Mouse (Mus musculus) embryonic fibroblast, embryonic 13.5 days (primary cell): ENCODE measurements at regions not wholly inside any gene's neighbourhood (a gene's known extent, or its start where the extent isn't known, plus 50 kb on each side); places are given as distances from the start of the nearest gene placed in this dataset.

Experiments used
- H3K27ac ChIP-seq: 2 replicates; pipeline ENCODE4 v1.5.1; 2012; ENCODE audit warnings: low read length, control low read depth, inconsistent platforms; ENCODE audit not compliant: insufficient read depth
- H3K4me1 ChIP-seq: 2 replicates; pipeline ENCODE4 v1.6.1; 2011; ENCODE audit warnings: low read length; ENCODE audit not compliant: control insufficient read depth, insufficient read depth
- H3K4me3 ChIP-seq: 2 replicates; pipeline ENCODE4 v1.5.1; 2011; ENCODE audit warnings: mild to moderate bottlenecking, control low read depth, low read length; ENCODE audit not compliant: insufficient read depth
- CTCF ChIP-seq: IDR thresholded peaks from 2 replicates; pipeline ENCODE4 v1.5.1; 2011; ENCODE audit warnings: mild to moderate bottlenecking, control low read depth, low read length, moderate library complexity, borderline replicate concordance; ENCODE audit not compliant: insufficient read depth
- POLR2A ChIP-seq: IDR thresholded peaks from 2 replicates; pipeline ENCODE4 v1.6.1; 2011; ENCODE audit warnings: low read depth, mild to moderate bottlenecking, control low read depth, low read length, moderate library complexity

DNA sequence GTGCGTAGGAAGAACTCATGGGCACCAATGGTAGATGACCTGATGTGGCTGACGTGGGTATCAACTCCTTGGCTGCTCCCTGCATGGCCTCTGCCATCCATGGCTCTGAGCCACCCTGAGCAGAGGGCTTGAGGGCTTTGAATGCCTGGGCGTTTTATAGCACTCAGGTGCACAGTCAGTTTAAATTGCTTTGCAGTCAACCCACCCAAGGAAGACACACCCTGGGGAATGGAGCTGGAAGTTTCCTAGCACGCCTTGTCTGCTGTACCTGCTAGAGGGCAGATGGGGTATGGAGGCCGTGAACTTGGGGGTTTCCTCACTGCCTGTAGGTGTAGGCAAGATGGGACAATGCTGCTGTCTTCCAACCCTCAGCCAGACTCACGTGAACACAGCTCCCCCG is 129.8 kb upstream of the Hdac4 start:
- Histone ChIP-seq H3K27ac (no peak overlapping the region), H3K4me1 (no peaks in the 10 kb centered on the region), H3K4me3 (no peak overlapping the region)
- TF ChIP-seq CTCF = no peak
- no peak for TF ChIP-seq POLR2A

- Histone ChIP-seq H3K27ac (no peak overlapping the region), H3K4me3 (no peak overlapping the region), H3K4me1 (no peaks in the 10 kb centered on the region)
- no peak for TF ChIP-seq POLR2A
- no peak for TF ChIP-seq CTCF
Observed at GRCm38 (mm10) chr1:92324091-92324950, 128.8 kb upstream of the Hdac4 start.

DNA sequence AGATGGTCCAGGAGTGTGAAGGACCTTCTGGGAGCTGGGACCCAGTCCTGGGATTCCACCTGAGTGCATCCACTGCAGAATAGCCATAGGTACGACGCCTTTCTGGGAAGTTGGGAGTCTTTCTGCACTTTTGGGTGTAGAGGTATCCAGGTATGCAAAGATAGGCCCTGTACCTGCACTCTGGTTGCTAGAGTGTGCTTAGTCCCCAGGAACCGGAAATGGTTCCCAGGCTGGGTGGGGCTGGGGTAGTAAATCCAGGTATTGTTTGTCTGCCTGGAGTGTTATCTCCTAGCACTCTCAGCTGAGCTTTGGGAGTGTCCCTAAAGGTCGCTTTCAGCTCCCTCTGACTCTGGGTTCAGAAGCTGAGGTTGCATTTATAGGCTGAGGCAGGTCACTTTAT is 121.6 kb upstream of the Hdac4 start:
- H3K4me1 ChIP-seq = no peaks in the 10 kb centered on the region
- TF ChIP-seq CTCF (no peak), POLR2A (no peak)
- H3K4me3 ChIP-seq = no peak overlapping the region
- no peak overlapping the region for H3K27ac ChIP-seq

GRCm38 (mm10) chr1:92316191-92316723 is 120.8 kb upstream of the Hdac4 start:
- Histone ChIP-seq H3K4me1 (no peaks in the 10 kb centered on the region), H3K27ac (no peak overlapping the region), H3K4me3 (no peak overlapping the region)
- no peak for TF ChIP-seq POLR2A
- no peak for TF ChIP-seq CTCF

- Histone ChIP-seq H3K4me1 (no peaks in the 10 kb centered on the region), H3K4me3 (no peak overlapping the region), H3K27ac (no peak overlapping the region)
- TF ChIP-seq CTCF (no peak), POLR2A (no peak)
Observed at GRCm38 (mm10) chr1:92313001-92313597, 117.6 kb upstream of the Hdac4 start.

DNA sequence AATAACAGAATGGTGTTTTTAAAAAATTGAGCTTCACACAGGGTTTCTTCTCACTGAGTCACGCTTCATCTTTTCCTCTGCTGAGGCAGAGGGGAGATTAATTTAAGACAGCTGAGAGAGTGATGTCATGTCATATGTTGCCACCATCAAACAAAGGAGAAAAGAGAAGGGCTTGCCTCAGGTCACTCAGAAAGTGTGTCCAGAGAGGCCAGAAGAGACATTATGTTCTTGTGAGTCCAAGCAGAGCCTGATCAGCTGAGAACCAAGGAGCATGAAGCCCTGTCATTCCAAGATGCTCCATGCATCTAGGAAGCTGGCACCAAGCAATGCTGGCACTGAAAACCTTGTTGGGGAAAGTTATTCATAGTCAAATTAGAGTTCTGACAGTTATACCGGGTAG is 114.4 kb upstream of the Hdac4 start:
- TF ChIP-seq POLR2A (no peak), CTCF (no peak)
- H3K4me1 ChIP-seq = no peaks in the 10 kb centered on the region
- no peak overlapping the region for H3K27ac ChIP-seq
- no peak overlapping the region for H3K4me3 ChIP-seq

GRCm38 (mm10) chr1:92309381-92309780 is 113.9 kb upstream of the Hdac4 start:
- Histone ChIP-seq H3K4me1 (no peaks in the 10 kb centered on the region), H3K4me3 (no peak overlapping the region), H3K27ac (no peak overlapping the region)
- TF ChIP-seq POLR2A (no peak), CTCF (no peak)

DNA sequence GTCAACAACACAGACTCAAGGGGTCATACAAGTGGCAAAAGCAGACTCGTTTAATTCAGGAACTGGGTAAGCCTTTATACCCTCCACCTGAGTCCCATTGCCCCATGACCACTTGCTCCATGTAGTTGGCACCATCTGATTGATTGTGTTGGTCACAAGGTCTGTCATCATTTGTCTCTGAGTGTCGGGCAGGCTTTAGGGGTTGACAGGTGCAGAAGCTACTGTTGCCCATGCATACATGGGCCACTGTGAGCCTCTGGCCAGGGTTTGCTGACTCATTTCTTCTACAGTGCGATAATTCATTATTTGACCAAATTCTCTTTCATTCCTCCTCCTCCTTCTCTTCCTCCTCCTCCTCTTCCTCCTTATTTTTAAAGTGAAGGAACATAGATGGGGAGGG is 113.0 kb upstream of the Hdac4 start:
- no peak overlapping the region for H3K27ac ChIP-seq
- no peaks in the 10 kb centered on the region for H3K4me1 ChIP-seq
- TF ChIP-seq POLR2A = no peak
- TF ChIP-seq CTCF = no peak
- no peak overlapping the region for H3K4me3 ChIP-seq

DNA sequence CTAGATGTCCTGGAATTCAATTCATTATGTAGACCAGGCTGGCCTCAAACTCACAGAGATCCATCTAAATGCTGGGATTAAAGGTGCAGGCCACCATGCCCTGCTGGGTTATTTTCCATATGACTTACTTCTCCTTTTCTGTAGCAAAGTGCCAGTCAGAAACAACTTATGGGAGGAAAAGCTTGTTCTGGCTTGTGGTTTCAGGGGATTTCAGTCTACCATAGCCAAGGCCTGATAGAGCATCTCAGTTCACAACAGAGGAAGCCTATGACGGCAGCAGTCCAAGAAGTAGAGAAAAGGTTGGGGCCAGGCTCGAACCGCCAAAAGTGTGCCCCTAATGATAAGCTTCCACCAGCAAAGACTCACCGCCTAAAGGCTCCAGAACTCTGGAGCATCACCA is 110.5 kb upstream of the Hdac4 start:
- Histone ChIP-seq H3K4me1 (no peaks in the 10 kb centered on the region), H3K27ac (no peak overlapping the region), H3K4me3 (no peak overlapping the region)
- TF ChIP-seq CTCF (no peak), POLR2A (no peak)

- H3K4me3 ChIP-seq = no peak overlapping the region
- H3K4me1 ChIP-seq = no peaks in the 10 kb centered on the region
- no peak for TF ChIP-seq CTCF
- TF ChIP-seq POLR2A = no peak
- no peak overlapping the region for H3K27ac ChIP-seq
Observed at GRCm38 (mm10) chr1:92299041-92299440, 103.5 kb upstream of the Hdac4 start.
